Mouse (Mus musculus) cerebellum, adult 2 months (tissue): Measurements from ENCODE around the gene Borcs5. TPM values are rescaled to one million over a fixed set of nuclear protein-coding genes. Genes with fewer than 3 reads are reported as not detected.

Source experiments
- DNase-seq, 2 experiments: peaks; one replicate each; pipeline ENCODE4 v3.0.0; 2021
- H3K27ac ChIP-seq: fragments of 200-500 bp; 2 replicates; pipeline ENCODE4 v1.5.1; 2012; ENCODE audit warnings: low read length, control low read depth, inconsistent platforms; ENCODE audit not compliant: insufficient read depth
- H3K27me3 ChIP-seq: fragments of 200-500 bp; 2 replicates; pipeline ENCODE4 v1.6.1; 2012; ENCODE audit warnings: inconsistent platforms, mild to moderate bottlenecking, low read length, moderate library complexity; ENCODE audit not compliant: control insufficient read depth, insufficient read depth
- H3K4me1 ChIP-seq: fragments of 200-500 bp; 2 replicates; pipeline ENCODE4 v1.6.1; 2011; ENCODE audit warnings: low read length; ENCODE audit not compliant: control insufficient read depth, insufficient read depth
- H3K4me3 ChIP-seq: fragments of 200-500 bp; replicated peaks from 2 replicates; pipeline ENCODE3; 2011; ENCODE audit warnings: mild to moderate bottlenecking, low read depth, low read length, control low read depth; ENCODE audit not compliant: insufficient read depth
- CTCF ChIP-seq: fragments of 200-500 bp; IDR thresholded peaks from 2 replicates; pipeline ENCODE4 v1.5.1; 2011; ENCODE audit warnings: low read depth, mild to moderate bottlenecking, control low read depth, low read length, moderate library complexity, borderline replicate concordance; ENCODE audit not compliant: insufficient read depth
- POLR2A ChIP-seq: fragments of 200-500 bp; IDR thresholded peaks from 2 replicates; pipeline ENCODE4 v1.6.1; 2011; ENCODE audit warnings: low read length, control low read depth, borderline replicate concordance; ENCODE audit not compliant: insufficient read depth
- WGBS: fragments of 180-500 bp; shearing (Covaris S2); methylation state at CpG from one replicate; pipeline ENCODE4 v1.1.7; 2018; 5-methylcytosine and 5-hydroxymethylcytosine counted together
- polyA plus RNA-seq: library from polyadenylated mRNA; depleted of rRNA; stranded (reverse); fragments of >200 nt; gene quantifications from 2 replicates; pipeline ENCODE4 v1.2.3, GENCODE M21; 2012

The Borcs5 gene
- polyA plus RNA-seq, 1 experiment = 39.9 TPM

DNA sequence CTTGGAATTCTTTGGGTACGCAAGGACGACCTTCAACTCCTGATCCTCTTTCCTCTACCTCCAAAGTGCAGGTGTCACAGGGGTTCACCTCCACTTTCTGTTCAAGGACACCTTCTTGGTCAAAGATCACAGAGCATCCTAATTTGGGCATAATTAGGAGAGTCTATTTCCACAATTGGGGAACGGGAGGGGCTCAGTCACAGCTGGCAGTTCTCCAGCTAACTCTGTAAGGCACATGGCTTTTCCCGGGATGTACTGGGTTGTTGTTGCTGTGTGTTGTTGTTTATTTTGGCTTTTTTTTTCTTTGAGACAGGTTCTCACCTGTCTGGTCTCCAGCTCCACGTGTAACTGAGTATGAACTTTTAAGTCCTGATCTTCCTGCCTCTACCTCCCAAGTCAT, 6.6 kb upstream of the Borcs5 start:
- 29% methylated on average over 5 of the region's 5 CpGs for WGBS

DNA sequence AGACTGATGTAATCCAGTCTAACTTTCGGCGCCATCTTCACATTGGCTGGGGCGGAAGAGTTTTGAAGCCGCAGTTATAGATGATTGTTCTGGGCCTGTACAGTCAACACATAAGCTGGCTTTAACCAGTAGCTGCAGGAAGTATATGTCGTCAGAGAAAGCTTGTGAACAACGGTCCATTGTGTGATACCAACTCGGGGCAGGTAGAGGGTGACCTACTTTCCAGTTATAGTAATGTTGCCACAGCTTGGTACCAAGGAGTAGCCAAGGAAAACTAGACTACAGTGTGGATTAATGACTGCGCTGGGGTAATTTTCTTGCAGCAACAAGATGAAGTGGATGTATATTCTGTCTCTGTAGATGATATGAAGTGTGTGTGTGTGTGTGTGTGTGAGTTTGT, 5.8 kb upstream of the Borcs5 start:
- no peak for TF ChIP-seq CTCF
- TF ChIP-seq POLR2A = no peak
- Histone ChIP-seq H3K4me3 (no peak overlapping the region), H3K27ac (no peak overlapping the region), H3K27me3 (no peaks in the 10 kb centered on the region), H3K4me1 (peaks cover 4% of the 10 kb centered on the region; the same call in 1 of the 2 replicates)
- 62% methylated on average over 8 of the region's 8 CpGs for WGBS
- peak in 1 of 2 experiments; percentile 23 for DNase-seq

More for the DNA sequence above, 6.6 kb upstream of the Borcs5 start:
- DNase-seq = peak in 1 of 2 experiments; percentile 20
- Histone ChIP-seq H3K27me3 (no peaks in the 10 kb centered on the region), H3K27ac (peak overlapping the region; percentile 80), H3K4me3 (peak overlapping the region; percentile 68), H3K4me1 (peaks cover 4% of the 10 kb centered on the region; the same call in 1 of the 2 replicates)
- TF ChIP-seq POLR2A = no peak
- TF ChIP-seq CTCF = no peak

DNA sequence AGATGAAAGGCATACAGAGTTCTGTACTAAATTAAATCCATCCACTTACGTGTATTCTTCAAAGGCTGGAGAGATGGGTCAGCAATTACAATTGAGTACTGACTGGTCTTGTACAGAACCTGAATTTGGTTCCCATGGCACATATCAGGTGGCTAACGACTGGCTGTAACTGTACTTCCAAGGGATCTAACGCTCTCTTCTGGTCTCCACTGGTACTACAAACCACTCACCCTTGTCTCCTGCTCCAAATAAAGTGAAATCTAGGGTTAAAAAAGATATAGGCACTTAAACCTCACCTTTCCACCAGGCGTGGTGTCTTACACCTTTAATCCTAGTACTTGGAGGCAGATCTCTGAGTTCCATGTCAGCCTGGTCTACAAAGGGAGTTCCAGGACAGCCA, 2.8 kb upstream of the Borcs5 start:
- Histone ChIP-seq H3K27me3 (no peaks in the 10 kb centered on the region), H3K4me3 (no peak overlapping the region), H3K27ac (no peak overlapping the region), H3K4me1 (peaks cover under 1% of the 10 kb centered on the region; the same call in 1 of the 2 replicates)
- TF ChIP-seq POLR2A (no peak), CTCF (no peak)
- WGBS = 61% methylated on average over 4 of the region's 4 CpGs
- no peak for DNase-seq

DNA sequence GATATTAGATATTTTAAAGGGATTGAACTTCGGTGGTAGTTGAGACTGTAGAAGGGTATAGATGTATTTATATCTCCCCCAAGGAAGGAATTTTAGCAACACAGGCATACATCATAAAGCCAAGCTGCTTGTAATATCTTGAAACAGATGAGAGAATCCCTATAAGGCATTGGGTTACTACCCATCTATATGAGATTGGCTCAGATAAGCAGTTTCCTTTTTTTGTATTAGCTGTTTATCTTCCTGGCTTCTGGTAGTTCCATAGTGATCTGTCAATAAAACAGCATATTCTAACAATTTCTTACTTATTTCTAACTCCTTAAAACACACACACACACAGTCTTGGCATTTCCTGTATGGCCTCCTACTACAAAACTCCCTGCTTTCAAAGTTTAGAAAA, 590 bp downstream of the Borcs5 start:
- DNase-seq = no peak
- TF ChIP-seq POLR2A = no peak
- no peak for TF ChIP-seq CTCF
- Histone ChIP-seq H3K27ac (no peak overlapping the region), H3K27me3 (no peaks in the 10 kb centered on the region), H3K4me3 (no peak overlapping the region), H3K4me1 (no peaks in the 10 kb centered on the region)
- 97% methylated on average over 1 of the region's 1 CpGs for WGBS

DNA sequence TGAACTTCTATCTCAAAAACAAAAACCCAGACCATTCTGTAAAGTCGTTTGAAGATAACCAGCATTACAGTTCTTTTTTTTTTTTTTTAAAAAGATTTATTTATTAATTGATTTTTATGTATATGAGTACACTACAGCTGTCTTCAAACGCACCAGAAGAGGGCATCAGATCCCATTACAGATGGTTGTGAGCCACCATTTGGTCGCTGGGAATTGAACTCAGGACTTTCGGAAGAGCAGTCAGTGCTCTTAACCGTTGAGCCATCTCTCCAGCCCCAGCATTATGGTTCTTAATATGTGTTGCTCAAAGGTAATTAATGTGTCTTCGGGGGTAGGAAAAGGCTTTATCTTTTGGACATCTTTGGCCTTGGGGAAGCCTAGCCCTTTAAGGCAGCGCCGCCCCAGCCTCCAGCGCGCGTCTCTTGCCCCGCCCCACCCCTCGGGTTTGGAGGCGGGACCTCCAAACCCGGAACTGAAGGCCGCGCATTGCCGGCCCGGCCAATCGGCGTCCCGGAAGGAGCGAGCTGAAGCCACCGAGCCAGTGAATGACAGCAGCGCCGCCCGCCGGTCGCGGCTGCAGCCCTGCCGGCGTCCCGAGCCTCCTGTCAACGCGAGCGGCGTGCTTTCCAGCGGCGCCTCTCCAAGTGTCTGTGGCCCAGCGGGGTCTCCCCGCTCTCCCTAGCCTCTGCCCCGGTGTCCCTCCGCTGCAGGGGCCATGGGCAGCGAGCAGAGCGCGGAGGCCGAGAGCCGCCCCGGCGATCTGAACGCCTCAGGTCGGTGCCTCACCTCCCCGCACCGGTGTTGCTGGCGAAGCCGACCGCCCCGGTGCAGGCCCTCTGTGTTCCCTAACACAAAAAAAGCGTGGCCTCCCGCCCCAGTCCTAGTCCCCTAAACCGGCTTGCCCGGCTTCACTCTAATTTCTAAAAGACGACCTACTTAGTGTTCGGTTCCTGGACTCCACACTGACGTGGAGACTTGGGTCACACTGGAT, 1.5 kb downstream of the Borcs5 start:
- WGBS = 2% methylated on average over 65 of the region's 65 CpGs
- peak overlapping the region; percentile 90 for H3K27ac ChIP-seq
- peak; percentile 94 to 95 for DNase-seq
- peak overlapping the region; percentile 82 for H3K4me3 ChIP-seq
- H3K4me1 ChIP-seq = no peaks in the 10 kb centered on the region
- no peaks in the 10 kb centered on the region for H3K27me3 ChIP-seq
- TF ChIP-seq POLR2A (peak; percentile 71), CTCF (peak; percentile 47; the same call in 1 of the 2 replicates)

DNA sequence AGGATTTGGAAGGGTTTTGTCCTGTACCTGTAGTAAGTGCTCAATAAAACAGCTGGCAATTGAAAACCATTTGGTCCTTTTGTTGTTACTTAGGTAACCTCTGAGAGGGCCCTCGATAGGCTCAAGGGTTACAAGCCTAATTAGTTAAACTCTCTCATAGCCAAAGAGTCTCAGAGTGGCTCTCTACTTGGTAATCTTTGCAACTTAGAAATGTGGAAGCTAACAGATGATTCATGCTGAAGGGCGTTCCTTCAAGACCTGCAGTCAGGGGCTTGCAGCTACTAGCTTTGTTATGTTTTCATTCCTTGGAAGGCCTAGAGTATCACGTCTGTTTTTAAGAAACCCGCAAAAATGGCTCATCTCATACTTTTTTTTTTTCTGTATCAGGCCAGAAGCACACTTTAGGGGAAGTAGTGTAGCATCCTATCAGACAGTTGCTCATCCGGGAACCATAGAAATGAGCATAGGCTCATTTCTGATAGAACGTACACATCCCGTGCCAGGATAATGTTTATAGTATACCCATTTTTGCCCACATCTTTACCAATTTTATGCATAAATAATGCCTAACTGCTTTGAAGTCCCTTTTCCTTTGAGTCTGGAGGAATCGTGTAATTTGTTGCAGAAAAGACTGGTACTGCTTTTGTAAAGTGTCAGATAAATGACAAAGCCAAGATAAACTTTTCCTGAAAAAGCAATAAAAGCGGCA, 2.6 kb downstream of the Borcs5 start:
- Histone ChIP-seq H3K27ac (no peak overlapping the region), H3K4me3 (peak overlapping the region; percentile 7), H3K4me1 (no peaks in the 10 kb centered on the region), H3K27me3 (no peaks in the 10 kb centered on the region)
- WGBS = 79% methylated on average over 9 of the region's 9 CpGs
- TF ChIP-seq POLR2A (no peak), CTCF (no peak)
- DNase-seq = no peak

DNA sequence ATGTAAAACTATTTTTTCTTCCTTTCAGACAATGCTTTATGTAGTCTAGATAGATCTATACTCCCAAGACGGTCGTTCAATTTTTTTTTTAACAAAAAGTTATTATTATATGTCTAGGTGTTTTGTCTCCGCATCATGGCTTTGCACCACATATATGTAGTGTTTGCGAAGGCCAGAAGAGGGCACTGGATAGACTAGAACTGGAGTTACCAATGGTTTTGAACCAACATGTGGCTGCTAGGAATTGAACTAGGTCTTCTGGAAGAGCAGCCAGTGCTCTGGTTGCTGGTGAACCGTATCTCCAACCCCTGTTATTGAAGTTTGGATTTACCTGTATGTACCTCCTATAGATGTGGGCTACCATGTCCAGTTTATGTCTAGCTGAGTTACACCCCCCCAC, 4.0 kb downstream of the Borcs5 start:
- Histone ChIP-seq H3K27ac (no peak overlapping the region), H3K4me3 (no peak overlapping the region), H3K27me3 (no peaks in the 10 kb centered on the region), H3K4me1 (no peaks in the 10 kb centered on the region)
- WGBS = 92% methylated on average over 5 of the region's 5 CpGs
- TF ChIP-seq POLR2A = no peak
- no peak for TF ChIP-seq CTCF
- no peak for DNase-seq

DNA sequence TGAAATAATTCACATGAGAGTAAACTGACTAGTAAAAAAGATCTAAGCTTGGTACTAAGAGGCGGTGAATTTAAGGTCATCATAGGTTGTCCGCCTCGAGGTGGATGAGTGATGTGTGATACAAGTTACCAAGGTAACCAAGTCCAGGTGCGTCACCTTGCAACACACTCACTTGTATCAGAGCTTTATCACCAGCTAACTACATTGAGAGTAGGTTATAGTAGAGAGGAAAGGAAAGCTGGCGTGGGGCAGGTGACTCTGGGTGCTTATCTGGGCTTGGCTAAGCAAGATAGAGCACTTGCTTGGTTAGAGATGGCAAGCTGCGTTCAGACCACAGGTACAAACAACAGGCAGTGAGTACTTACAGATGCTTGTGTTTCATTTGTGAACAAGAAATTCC, 7.5 kb downstream of the Borcs5 start:
- H3K4me3 ChIP-seq = no peak overlapping the region
- DNase-seq = no peak
- TF ChIP-seq CTCF (no peak), POLR2A (no peak)
- H3K27ac ChIP-seq = no peak overlapping the region
- H3K27me3 ChIP-seq = no peaks in the 10 kb centered on the region
- WGBS = 96% methylated on average over 6 of the region's 6 CpGs
- no peaks in the 10 kb centered on the region for H3K4me1 ChIP-seq
